Mouse (Mus musculus) testis, adult 2 months (tissue): ENCODE data around the gene Mark2.

Experiments used
- CTCF ChIP-seq: fragments of 200-500 bp; IDR thresholded peaks from 2 replicates; pipeline ENCODE4 v1.5.1; 2012; ENCODE audit warnings: low read depth, mild to moderate bottlenecking, inconsistent platforms, low read length, moderate library complexity; ENCODE audit not compliant: control insufficient read depth, insufficient read depth, insufficient replicate concordance
- POLR2A ChIP-seq: fragments of 200-500 bp; IDR thresholded peaks from 2 replicates; pipeline ENCODE4 v1.6.1; 2012; ENCODE audit warnings: low read depth, mild to moderate bottlenecking, inconsistent platforms, low read length, moderate library complexity; ENCODE audit not compliant: control insufficient read depth

- TF ChIP-seq POLR2A (no peak), CTCF (no peak)
These were observed 24.8 kb downstream of the Mark2 start for GRCm38 (mm10) chr19:7316822-7317221.
